Mouse (Mus musculus) myocyte (in vitro differentiated cells): ENCODE data around the gene Crybg2.

Experiments
- POLR2A ChIP-seq: IDR thresholded peaks from one replicate; pipeline ENCODE4 v1.6.1; 2011; ENCODE audit warnings: low read depth, mild to moderate bottlenecking, control low read depth, moderate library complexity; ENCODE audit not compliant: insufficient read length
- USF1 ChIP-seq: IDR thresholded peaks from one replicate; pipeline ENCODE4 v1.6.1; 2011; ENCODE audit warnings: low read depth, mild to moderate bottlenecking, control low read depth, moderate library complexity

- TF ChIP-seq POLR2A (no peak), USF1 (no peak)
Measured at GRCm38 (mm10) chr4:134107730-134108129, 47.1 kb downstream of the Crybg2 start.
